Mouse (Mus musculus): ENCODE measurements at regions not wholly inside any gene's neighbourhood (a gene's known extent, or its start where the extent isn't known, plus 50 kb on each side); places are given as distances from the start of the nearest gene placed in this dataset.
"Not testable (repeated sequence)": the region's sequence is repeated elsewhere in the genome, so short reads cannot be mapped to it uniquely, and the experiment has no call there.

DNA sequence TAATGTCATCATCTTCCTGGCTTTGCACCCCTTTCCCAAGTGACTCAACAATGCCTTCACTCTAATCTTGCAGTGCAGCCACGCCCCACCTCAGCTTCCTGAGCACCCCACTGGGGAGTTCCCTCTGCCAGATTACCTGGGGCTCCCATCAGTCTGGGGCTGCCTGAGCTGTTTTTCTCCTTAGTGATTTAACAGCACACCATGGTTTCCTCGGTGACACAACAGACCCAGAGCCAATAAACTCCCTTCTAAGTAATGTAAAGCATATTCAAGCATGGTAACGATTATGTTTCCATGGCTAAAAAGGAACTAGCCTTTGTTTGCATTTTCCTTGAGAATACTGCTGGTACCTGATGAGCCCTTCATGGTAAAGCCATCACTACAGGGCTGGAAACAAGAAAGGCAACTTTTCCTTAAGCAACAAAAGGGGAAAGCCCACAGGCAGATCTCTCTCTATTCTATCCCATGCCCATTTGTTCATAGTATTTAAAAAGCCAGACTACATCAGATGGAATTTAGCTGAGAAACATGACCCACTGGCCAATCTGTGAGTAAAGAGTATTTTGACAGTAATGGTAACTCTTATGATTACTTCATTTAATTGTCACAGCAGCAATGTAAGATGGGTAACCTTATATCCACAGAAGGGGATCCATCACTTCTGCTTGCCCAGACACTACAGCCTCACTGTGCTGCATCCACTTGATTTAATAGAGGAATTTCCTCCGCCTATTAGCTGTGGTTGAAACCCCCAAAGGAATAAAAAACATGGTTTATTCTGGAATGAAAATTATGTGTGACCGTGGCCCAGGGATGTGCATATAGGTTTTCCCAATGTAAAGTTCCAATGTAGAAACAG lies 294.6 kb upstream of the Tmc3 start:
- in situ Hi-C loops (cut with MboI; ENCODE audit: low pct_unique_long_range_greater_than_20kb in 1 of 2, low sequenced_read_pairs in 2 of 2, unreplicated experiment in 1 of 2), result no loop called here

DNA sequence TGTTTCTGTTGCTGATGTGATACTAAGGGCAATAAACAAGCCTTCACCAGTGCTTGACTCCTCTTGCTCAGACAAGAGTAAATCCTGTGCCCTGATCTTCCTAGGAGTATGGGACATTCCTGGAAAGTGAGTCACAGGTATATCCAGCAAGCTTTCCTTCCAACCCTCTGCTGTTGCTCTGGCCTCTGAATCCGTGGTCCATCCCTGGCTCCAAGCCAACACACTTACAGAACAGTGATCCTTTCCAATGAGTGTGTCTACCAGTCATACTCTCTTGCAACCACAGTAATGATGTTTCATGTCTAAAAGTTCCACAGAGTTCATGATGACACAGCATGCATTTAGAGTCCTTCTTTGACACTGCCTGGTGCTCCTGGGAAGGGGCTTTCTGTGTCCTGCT lies 277.6 kb upstream of the Tmc3 start:
- in situ Hi-C loops (cut with MboI; ENCODE audit: low pct_unique_long_range_greater_than_20kb in 1 of 2, low sequenced_read_pairs in 2 of 2, unreplicated experiment in 1 of 2), result no loop called here

DNA sequence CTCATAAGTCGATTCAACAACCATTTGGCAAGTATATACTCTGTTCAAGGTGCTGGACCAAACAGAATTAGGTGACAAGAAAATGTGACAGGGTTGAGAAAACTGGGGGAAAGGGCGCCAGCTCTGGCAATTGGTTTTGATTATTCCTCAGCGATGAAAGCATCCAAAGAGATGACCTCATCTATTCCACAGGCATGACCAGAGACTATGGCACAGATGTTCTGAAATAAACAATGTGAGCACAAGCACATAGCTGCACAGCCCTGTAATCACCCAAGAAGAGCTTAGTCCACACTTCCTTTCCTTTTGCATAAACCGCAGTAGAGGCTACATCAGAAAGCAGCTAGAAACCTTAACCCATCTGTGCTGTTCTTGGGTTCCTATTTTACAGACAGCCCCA lies 272.6 kb upstream of the Tmc3 start:
- in situ Hi-C loops (cut with MboI; ENCODE audit: low pct_unique_long_range_greater_than_20kb in 1 of 2, low sequenced_read_pairs in 2 of 2, unreplicated experiment in 1 of 2), result no loop called here

DNA sequence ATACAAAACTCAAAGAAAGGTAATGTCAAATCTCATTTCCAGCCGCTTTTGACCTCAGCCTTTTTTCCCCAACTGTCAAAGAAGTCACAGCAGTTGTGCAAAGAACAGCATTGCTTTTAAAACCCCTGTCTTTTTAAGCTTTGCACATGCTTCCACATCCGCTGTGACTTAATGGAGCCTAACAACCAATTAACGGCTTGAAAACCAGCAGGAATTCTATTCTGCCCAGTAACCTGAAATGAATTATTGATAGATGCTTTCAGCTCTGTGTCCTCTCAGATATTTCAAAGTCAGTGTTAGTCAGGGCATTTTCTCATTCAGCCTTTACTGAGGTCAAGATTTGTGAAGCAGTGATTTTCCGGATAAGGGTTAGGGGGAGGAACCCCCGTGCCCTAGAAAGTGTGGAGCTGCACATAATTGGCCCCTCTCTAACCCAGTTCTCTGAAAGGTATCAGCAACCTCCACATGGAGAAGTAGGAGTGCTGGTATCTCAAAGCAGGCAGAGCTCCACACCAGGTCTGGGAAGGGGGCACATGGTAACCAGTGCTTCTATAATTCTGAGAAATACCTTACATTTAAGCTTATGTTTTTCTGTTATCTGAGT lies 254.8 kb upstream of the Tmc3 start:
- in situ Hi-C loops (cut with MboI; ENCODE audit: low pct_unique_long_range_greater_than_20kb in 1 of 2, low sequenced_read_pairs in 2 of 2, unreplicated experiment in 1 of 2), result no loop called here

DNA sequence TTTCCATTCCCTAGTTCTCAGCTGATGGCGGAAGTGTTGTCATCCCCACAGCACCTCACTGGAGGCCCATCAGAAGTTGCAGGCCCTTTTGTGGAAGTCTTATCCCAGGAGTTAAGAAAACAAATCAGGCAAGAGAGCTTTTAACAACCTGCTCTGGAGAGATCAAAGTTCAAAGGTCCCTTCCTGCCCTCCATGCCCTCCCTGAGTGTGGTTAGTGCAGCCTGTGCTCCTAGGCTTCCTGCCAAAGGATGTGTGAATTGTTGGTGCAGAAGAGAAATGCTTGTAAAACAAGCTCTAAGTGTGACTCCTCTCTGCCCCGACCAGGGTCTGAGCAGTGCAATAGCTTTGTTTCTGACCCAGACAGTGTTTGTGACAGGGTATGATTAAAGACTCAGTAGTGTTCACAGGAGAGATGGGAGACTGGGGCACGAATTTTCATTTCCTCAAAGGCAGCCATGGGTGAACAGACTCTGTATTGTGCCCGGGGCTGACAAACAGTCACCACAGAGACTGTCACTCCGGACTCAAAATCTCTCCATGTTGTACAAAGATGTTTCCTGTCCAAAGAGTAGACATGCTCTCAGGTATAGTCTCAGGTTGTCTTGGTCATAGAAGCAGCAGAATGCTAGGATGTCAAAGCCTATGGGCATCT lies 237.5 kb upstream of the Tmc3 start:
- in situ Hi-C loops (cut with MboI; ENCODE audit: low pct_unique_long_range_greater_than_20kb in 1 of 2, low sequenced_read_pairs in 2 of 2, unreplicated experiment in 1 of 2), result no loop called here

DNA sequence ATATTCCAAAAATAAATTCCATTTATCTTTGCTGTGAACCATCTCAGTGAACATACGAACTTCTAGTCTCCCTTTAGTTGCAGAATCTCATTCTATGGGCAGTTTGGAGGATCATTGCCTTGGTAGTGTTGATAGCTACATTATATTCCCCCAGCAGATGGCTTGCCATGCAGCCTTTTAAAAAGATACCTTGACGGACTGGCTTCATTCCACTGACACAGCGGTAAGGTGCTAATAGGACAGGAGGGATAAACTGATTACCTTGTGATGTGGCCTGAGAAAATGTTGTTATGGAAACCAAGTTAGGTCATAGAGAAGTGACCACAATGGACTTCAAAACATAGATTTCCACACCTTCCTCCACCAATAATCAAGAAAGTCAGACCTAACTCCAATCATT lies 215.5 kb upstream of the Tmc3 start:
- in situ Hi-C loops (cut with MboI; ENCODE audit: low pct_unique_long_range_greater_than_20kb in 1 of 2, low sequenced_read_pairs in 2 of 2, unreplicated experiment in 1 of 2), result no loop called here

DNA sequence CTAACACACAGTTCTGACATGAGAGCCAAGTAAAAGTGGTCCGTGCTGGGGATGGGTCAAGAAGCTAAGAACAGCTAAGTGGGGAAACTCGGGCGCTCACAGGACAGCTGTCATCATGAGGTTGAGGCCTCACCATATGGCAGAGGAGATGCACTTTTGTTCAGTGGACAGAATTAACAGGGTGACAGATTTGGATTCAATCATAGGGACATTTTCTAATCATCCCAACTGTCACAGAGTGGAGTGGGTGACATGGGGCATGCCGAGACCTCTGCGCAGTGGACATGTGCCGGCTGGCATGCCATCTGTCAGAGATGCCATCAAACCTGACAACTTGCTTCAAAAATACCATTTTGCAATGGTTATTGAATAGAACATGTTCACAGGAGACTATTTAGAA lies 215.1 kb upstream of the Tmc3 start:
- in situ Hi-C loops (cut with MboI; ENCODE audit: low pct_unique_long_range_greater_than_20kb in 1 of 2, low sequenced_read_pairs in 2 of 2, unreplicated experiment in 1 of 2), result no loop called here

DNA sequence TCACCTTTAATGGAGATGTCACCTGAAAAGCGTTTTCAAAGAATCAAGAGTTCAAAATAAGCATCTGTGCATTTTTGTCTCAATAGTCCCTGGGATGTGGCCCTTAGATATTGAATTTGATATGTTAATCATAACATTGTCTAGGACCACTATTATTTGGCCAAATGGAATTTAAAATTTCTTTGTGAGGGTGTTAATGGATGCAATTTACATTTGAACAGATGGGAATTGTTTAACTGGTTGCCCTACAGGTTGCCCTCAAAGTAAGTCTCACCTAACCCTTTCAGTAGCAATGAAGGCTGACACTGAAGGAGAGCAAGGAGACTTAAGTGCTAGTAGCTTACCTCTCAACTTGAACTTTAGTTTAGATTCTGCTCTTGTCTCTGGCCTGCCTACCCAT lies 207.9 kb upstream of the Tmc3 start:
- in situ Hi-C loops (cut with MboI; ENCODE audit: low pct_unique_long_range_greater_than_20kb in 1 of 2, low sequenced_read_pairs in 2 of 2, unreplicated experiment in 1 of 2), result no loop called here

DNA sequence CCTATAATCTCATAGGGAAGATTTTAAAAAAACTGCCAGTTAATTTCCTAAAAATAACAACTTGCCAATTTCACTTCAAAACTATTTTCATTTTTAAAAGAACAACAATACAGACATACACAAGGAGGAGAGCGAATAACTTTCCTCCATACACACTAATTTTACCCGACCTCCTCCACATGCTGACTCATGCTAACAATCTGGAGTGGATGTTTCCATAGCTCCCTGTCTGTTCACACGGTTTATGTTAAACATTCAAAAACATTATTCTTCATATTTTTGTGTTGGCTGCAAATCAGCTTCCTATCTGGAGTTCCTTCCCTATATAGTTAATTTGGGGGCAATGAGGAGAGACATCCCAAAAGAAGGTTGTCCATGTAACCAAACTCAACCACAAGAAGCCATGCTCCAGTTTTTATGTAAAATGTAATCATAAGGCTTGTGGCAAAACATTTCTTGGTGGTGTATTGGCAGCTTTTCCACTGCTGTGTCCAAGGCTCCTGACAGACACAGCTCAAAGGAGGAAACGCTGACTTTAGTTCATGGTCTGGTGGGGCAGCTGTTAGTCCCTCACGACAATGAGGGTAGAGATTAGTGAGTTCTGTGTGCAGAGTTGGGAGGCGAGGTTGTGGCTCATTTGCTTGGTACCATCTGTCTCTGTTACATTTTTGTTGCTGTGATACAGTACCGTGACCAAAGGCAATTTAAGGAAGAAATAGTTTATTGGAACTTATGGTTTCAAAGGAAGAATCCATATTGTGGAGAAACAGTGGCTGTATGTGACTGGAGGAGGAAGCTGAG lies 203.1 kb upstream of the Tmc3 start:
- in situ Hi-C loops (cut with MboI; ENCODE audit: low pct_unique_long_range_greater_than_20kb in 1 of 2, low sequenced_read_pairs in 2 of 2, unreplicated experiment in 1 of 2), result no loop called here

DNA sequence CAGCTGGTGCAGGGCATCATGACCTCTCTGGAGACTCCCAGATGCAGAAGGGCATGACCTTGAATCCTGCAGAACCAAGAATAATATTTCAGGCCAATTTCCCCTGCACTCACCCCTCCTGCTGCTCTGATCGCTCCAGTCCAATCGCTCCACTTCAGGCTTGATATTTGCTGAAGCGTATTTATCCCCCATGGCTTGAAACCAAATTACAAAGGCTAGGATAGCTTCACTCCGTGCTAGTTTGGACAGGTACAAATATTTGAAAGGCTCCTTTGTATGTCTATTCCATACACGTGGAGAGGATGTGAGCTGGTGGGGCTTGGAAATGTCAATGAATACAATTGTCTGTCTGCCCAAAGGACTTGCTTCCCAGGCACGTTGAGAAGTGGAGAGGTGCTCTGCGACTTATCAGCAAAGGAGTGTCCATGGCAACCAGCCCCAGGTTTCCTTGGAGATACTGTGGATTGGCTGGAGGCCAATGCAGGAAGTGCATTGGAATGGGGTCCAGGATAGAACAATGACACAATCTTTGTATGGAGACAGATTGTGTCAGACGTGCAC lies 201.8 kb upstream of the Tmc3 start:
- in situ Hi-C loops (cut with MboI; ENCODE audit: low pct_unique_long_range_greater_than_20kb in 1 of 2, low sequenced_read_pairs in 2 of 2, unreplicated experiment in 1 of 2), result no loop called here

DNA sequence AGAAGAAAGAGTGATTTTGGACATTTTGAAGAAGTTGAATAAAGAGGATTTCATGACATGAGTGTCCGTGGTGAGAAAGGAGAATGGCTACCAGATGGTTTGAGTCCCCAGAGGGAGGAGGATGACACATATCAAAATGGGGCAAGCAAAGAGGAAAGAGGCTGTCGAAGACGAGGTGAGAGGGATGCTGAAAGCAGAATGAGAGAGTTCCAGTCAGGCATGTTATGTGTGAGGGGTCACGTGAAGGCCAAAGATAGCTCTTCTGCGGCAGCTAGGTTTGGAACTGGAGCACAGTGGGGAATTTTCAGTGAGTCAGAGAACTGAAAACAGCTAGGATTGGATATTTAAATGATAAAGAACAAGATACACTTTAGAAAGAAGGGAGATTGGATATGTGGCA lies 193.3 kb upstream of the Tmc3 start:
- in situ Hi-C loops (cut with MboI; ENCODE audit: low pct_unique_long_range_greater_than_20kb in 1 of 2, low sequenced_read_pairs in 2 of 2, unreplicated experiment in 1 of 2), result no loop called here

DNA sequence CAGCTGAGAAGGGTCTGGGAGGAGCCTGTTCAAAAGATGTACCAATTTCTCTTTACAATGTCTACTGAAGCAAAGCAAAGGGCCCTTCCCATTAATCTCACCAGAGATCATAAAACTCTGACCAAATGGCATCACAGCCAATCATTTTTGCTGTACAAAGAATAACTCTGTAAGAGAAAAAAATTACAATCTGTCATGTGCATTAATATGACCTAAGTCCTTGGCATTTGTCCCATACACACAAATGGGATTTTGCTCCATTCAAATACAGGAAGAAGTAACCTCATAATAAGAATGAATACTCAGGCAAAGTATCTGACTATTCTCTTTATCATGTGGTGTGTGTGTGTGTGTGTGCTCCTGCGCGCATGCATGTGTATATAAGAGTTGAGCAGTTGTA lies 192.5 kb upstream of the Tmc3 start:
- in situ Hi-C loops (cut with MboI; ENCODE audit: low pct_unique_long_range_greater_than_20kb in 1 of 2, low sequenced_read_pairs in 2 of 2, unreplicated experiment in 1 of 2), result no loop called here

DNA sequence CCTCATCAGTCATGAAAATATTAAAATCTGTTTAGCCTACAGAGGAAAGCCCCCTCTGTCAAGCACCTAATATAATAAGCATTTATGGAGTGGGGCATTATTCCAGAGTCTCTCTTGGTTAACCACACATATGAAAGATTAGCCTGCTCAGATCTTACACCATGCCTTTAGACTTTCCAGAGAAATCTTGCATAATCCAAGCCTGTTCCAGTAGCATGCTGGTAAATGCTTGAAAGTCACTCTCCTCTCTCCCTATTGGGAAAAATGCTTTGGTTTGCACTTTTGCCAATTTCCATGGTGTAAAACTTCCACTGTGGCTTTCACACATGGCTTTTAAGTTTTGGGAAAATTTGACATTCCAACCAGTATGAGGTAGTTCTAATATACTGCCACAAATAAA lies 192.1 kb upstream of the Tmc3 start:
- in situ Hi-C loops (cut with MboI; ENCODE audit: low pct_unique_long_range_greater_than_20kb in 1 of 2, low sequenced_read_pairs in 2 of 2, unreplicated experiment in 1 of 2), result no loop called here

DNA sequence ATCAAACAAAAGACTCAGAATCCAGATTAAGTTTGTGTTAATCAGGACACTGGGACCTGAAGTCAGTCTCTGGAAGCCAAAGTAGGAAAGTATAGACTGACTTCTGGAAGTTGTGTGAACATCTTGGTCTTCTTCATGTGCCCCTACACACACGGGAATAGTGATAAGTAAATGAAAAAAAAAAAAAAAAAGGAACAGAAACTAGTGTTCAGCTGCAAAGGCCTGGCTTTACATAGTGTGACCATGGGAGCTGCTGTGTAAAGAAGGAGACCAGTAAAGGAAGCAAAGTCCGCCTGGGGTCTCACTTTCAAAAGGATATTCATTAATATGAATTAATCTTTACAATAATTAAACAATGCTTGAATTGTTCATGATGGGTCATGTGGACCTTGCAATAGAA lies 190.6 kb upstream of the Tmc3 start:
- in situ Hi-C loops (cut with MboI; ENCODE audit: low pct_unique_long_range_greater_than_20kb in 1 of 2, low sequenced_read_pairs in 2 of 2, unreplicated experiment in 1 of 2), result no loop called here

DNA sequence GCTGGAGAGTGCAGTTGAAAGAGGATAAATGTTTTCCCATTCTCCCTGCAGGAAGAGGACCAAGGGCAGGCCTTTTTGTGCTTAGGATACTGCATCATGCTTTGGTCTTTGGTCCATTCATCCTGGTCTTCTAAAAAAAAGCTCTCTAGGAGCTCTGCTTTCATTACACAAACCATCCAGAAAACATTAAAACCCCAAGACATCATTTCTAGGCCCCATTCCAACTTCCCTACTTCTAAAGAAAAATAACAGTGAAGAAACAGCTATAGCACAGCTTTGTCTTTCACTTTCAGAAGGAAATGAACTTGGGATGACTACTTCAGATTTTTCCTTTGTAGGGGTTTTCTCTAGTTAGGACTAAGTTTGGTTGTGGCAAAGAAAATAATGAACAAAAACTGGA lies 185.1 kb upstream of the Tmc3 start:
- in situ Hi-C loops (cut with MboI; ENCODE audit: low pct_unique_long_range_greater_than_20kb in 1 of 2, low sequenced_read_pairs in 2 of 2, unreplicated experiment in 1 of 2), result no loop called here

DNA sequence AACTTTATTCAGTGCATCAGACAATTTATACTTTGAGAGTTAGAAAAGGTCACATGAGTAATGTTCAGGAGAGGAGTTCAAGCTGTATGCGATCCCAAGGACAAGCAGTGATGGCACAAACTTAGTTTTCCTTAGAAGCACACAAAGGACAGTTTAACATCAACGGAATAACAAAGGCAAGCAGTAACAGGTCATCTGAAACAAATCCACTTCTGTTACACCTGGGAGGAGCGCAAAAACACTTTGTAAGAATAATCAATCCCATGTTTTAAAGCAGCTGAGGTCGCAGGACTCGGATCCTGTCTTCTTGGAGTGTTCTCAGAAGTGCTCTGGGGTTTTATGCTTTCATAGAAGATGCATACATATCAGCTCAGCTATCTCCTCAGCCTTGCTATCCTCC lies 183.7 kb upstream of the Tmc3 start:
- in situ Hi-C loops (cut with MboI; ENCODE audit: low pct_unique_long_range_greater_than_20kb in 1 of 2, low sequenced_read_pairs in 2 of 2, unreplicated experiment in 1 of 2), result no loop called here

DNA sequence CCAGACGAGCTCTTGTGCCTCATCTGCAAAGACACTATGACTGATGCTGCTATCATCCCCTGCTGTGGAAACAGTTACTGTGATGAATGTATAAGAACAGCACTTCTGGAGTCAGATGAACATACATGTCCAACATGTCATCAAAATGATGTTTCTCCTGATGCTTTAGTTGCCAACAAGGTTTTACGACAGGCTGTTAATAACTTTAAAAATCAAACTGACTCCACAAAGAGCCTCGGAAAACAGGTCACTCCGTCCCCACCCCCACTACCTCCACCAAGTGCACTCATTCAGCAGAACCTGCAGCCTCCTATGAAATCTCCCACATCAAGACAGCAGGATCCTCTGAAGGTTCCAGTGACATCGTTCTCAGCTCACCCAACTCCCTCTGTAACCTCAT lies 172.0 kb upstream of the Tmc3 start:
- in situ Hi-C loops (cut with MboI; ENCODE audit: low pct_unique_long_range_greater_than_20kb in 1 of 2, low sequenced_read_pairs in 2 of 2, unreplicated experiment in 1 of 2), result not testable (repeated sequence)

DNA sequence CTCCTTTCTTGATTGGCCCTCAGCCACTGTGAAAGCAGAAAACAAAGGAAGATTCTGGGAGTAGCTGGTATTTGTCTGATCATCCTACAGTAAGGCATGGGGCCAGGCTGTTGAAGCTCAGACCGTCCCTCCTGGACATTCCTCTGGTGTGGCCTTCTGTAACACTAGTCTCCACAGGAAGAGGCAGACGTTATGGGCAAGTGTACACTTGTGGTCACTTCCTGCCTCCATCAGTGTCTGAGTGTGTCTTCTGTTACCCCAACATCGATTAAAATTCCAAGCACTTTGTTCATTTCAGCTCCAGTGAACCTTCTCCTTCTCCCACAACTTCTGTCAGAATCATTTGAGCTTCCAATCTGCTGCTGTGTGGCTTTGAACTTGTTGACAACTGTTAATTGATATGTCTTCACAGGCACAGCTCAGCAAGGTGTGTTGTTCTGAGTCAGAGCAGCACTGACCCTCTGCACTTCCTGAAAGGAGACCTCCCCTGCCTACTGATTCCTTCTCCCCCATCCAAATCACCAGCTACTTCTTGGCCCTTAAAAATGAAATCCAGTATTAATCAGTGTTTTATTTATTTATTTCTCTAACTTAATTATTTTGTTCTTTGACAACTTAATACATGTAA lies 154.7 kb upstream of the Tmc3 start:
- in situ Hi-C loops (cut with MboI; ENCODE audit: low pct_unique_long_range_greater_than_20kb in 1 of 2, low sequenced_read_pairs in 2 of 2, unreplicated experiment in 1 of 2), result no loop called here
